Mouse (Mus musculus) effector memory CD4-positive, alpha-beta T cell, adult 5 months (primary cell): ENCODE results near the gene Gm4737. TPM values are rescaled to one million over a fixed set of nuclear protein-coding genes. Genes with fewer than 3 reads are reported as not detected.

Source experiments
- polyA plus RNA-seq: library from polyadenylated mRNA; unstranded; fragments of 100-300 nt; shearing (Covaris generic); gene quantifications from one replicate; pipeline ENCODE4 v1.2.1, GENCODE M21; 2017

Gm4737 gene
- polyA plus RNA-seq, result 13.1 TPM

DNA sequence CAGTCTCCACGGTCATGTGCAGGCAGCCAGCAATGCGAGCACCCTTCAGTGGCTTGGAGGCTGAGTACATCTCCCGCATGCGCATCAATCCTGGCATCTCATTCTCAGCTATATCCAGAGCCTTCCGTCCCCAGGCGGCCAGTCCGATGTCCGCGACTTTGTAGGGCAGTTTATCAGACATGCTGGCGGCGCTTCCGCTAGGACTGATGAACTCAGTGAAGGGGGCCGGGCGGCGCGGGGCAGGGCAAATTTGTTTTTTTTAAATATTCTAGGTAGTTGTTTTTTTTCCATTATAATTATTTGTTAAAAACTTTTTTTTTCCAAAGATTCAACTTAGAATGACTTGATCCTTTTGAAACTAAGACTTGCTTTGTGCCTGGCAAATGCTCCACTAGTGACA, at the start of gene Gm4737:
TSS of gene Gm4737 (minus strand) at position 246 of the 400 bp plus-strand sequence.

DNA sequence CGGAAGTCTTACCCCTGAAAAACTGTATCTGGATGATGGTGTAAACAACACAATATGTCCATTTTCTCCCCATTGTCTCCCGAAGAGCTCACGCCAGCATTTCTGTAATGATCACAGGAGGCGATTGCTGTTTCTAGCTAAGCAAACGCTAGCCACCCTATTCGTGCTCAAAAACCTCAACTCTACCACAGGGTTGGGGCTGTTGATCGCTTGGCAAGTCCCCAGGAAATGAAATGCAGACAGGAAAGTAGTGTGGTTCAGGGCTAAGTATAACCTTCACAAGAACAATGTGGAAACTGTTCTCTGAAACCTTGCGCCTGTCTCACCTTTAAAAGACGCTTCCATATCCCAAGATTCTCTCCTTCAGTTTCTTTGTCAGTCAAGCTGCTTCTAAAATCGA, 34.9 kb downstream of the Gm4737 start, which contains the start of gene Cd96:
TSS of gene Cd96 (minus strand) at position 232 of the 400 bp plus-strand sequence.

Other genes starting within 250 kb of the Gm4737 start
- gene Phldb2, start 201.5 kb downstream of the Gm4737 start, polyA plus RNA-seq, result not detected
- gene Plcxd2, start 144.9 kb downstream of the Gm4737 start, polyA plus RNA-seq, result 88.1 TPM
- gene Cd96, start 34.8 kb downstream of the Gm4737 start, polyA plus RNA-seq, result 151 TPM